Mouse (Mus musculus): ENCODE data around the gene Hoxb7. TPM values are rescaled to one million over a fixed set of nuclear protein-coding genes. Genes with fewer than 3 reads are reported as not detected.

Hoxb7 gene
- polyA plus RNA-seq, 1 experiment: 0.52 TPM

DNA sequence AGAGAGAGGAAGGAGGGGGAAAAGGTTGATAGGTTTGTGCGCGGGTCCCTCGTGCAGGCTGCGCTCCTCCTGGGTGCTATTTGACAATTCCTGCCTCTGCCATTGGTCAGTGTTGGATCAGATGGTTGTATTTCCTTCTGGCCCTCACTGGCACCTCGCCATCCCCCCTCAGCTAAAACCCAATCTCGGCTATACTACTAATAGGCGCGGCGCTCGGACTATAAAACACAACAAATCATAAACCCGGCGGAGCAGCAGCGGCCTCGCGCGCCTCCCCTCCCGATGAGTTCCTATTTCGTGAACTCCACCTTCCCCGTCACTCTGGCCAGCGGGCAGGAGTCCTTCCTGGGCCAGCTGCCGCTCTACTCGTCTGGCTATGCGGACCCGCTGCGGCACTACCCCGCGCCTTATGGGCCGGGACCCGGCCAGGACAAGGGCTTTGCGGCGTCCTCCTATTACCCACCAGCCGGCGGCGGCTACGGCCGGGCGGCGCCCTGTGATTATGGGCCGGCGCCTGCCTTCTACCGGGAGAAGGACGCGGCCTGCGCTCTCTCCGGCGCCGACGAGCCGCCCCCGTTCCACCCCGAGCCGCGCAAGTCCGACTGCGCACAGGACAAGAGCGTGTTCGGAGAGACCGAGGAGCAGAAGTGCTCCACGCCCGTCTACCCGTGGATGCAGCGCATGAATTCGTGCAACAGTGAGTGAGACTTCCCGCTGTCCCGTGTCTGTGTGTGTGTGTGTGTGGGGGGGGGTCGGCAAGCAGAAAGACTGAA is 12.7 kb downstream of the Hoxb7 start:
- DNase-seq: peak; percentile 39
- 2% methylated on average over 66 of the region's 66 CpGs for WGBS

GRCm38 (mm10) chr11:96299781-96300180 is 13.4 kb downstream of the Hoxb7 start:
- Histone ChIP-seq H3K4me3 (replicated peaks; ENCODE audit: extremely low read depth, low read depth, low read length) (peak overlapping the region; percentile 83), H3K4me1 (ENCODE audit: control insufficient read depth, insufficient read depth, low read length) (peaks cover 2% of the 10 kb centered on the region; the same call in 1 of the 2 replicates)
- DNase-seq: no peak
- WGBS: 9% methylated on average over 9 of the region's 9 CpGs
- no peak for TF ChIP-seq CTCF (IDR thresholded peaks at IDR 0.05; ENCODE audit: insufficient read depth, low read length)

More for the DNA sequence above, 12.7 kb downstream of the Hoxb7 start:
- Histone ChIP-seq H3K4me1 (ENCODE audit: control insufficient read depth, insufficient read depth, low read length) (peaks cover 4% of the 10 kb centered on the region; the same call in 1 of the 2 replicates), H3K4me3 (replicated peaks; ENCODE audit: extremely low read depth, low read depth, low read length) (peak overlapping the region; percentile 83)
- TF ChIP-seq POLR2A (IDR thresholded peaks at IDR 0.05; ENCODE audit: borderline replicate concordance, extremely low read depth, low read depth, low read length) (no peak; the same call in 1 of the 2 replicates), CTCF (IDR thresholded peaks at IDR 0.05; ENCODE audit: insufficient read depth, low read length) (no peak)

DNA sequence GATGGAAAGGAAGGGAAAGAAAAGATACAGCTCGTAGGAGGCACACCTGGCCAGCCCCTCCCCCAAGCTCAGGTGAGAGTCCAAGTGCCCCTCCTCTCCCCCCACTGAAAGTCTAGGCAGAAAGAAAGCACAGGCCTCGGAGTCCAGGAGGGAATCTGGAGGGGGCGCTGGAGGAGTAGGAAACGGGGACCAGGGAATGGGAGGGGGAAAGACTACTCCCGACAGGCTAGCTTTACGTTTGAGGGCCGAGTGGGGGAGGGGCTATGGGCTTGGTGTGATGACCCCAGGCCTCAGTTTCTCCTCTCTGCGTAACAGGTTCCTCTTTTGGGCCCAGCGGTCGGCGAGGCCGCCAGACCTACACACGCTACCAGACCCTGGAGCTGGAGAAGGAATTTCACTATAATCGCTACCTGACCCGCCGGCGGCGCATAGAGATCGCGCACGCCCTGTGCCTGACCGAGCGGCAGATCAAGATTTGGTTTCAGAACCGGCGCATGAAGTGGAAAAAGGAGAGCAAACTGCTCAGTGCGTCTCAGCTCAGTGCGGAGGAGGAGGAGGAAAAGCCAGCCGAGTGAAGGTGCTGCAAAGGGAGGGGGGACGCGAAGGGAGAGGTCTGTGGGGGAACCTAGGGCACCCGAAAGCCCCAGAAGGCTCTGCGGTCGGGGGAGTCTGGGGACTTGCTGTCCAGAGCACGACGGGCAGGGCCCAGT is 14.1 kb downstream of the Hoxb7 start:
- DNase-seq: no peak
- Histone ChIP-seq H3K4me3 (replicated peaks; ENCODE audit: extremely low read depth, low read depth, low read length) (no peak overlapping the region), H3K4me1 (ENCODE audit: control insufficient read depth, insufficient read depth, low read length) (no peaks in the 10 kb centered on the region)
- whole genome bisulfite sequencing: 21% methylated on average over 35 of the region's 35 CpGs
- TF ChIP-seq CTCF (IDR thresholded peaks at IDR 0.05; ENCODE audit: insufficient read depth, low read length) (no peak), POLR2A (IDR thresholded peaks at IDR 0.05; ENCODE audit: borderline replicate concordance, extremely low read depth, low read depth, low read length) (no peak)

- Histone ChIP-seq H3K4me1 (ENCODE audit: control insufficient read depth, insufficient read depth, low read length) (peaks cover 3% of the 10 kb centered on the region; the same call in 1 of the 2 replicates), H3K4me3 (replicated peaks; ENCODE audit: extremely low read depth, low read depth, low read length) (no peak overlapping the region)
- no peak for DNase-seq
- TF ChIP-seq POLR2A (IDR thresholded peaks at IDR 0.05; ENCODE audit: borderline replicate concordance, extremely low read depth, low read depth, low read length): no peak
- TF ChIP-seq CTCF (IDR thresholded peaks at IDR 0.05; ENCODE audit: insufficient read depth, low read length): no peak
- WGBS: 54% methylated on average over 10 of the region's 10 CpGs
Observed at GRCm38 (mm10) chr11:96301064-96301431, 14.6 kb downstream of the Hoxb7 start.

- Histone ChIP-seq H3K4me1 (ENCODE audit: control insufficient read depth, insufficient read depth, low read length) (peaks cover 3% of the 10 kb centered on the region; the same call in 1 of the 2 replicates), H3K4me3 (replicated peaks; ENCODE audit: extremely low read depth, low read depth, low read length) (no peak overlapping the region)
- WGBS: 35% methylated on average over 15 of the region's 15 CpGs
- no peak for TF ChIP-seq POLR2A (IDR thresholded peaks at IDR 0.05; ENCODE audit: borderline replicate concordance, extremely low read depth, low read depth, low read length)
- no peak for TF ChIP-seq CTCF (IDR thresholded peaks at IDR 0.05; ENCODE audit: insufficient read depth, low read length)
- DNase-seq: no peak
Observed at GRCm38 (mm10) chr11:96301837-96302236, 15.4 kb downstream of the Hoxb7 start.

DNA sequence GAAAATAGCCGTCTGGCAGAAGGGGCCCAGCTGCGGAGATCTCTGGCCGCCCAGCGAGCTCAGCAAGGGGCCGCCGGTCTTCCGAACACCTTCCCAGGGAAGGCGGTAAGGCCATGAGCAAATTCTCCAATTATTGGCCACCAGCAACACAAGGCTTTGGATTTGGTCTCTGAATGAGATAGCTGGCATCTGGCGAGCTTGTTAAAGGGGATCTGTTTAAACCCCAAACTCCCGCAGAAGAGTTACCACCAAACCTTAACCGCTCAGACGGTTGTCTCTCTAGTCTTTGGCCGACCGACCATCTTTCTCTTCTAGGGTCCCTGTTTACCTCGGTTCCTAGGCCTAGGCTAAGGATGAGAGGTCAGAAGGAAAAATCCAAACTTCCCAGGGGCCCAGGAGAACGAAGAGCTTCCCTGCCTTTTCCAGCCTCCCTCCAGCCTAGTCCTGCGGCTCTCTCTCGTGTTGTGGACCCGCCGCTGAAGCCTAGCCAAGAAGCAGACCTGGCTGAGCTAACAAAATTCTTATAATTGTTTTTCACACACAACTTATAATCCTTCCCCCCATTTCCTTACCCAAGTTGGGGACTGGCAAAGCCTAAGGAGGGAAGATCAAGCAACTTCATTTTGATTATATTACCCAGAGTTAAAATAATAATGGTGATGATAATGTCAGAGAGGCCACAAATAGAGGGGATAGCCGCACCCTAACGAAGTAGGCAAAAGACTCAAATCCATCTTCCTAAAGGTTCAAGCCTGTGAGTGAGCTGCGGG is 16.1 kb downstream of the Hoxb7 start:
- Histone ChIP-seq H3K4me1 (ENCODE audit: control insufficient read depth, insufficient read depth, low read length) (peaks cover 3% of the 10 kb centered on the region; the same call in 1 of the 2 replicates), H3K4me3 (replicated peaks; ENCODE audit: extremely low read depth, low read depth, low read length) (no peak overlapping the region)
- DNase-seq: no peak
- 43% methylated on average over 23 of the region's 23 CpGs for WGBS
- TF ChIP-seq CTCF (IDR thresholded peaks at IDR 0.05; ENCODE audit: insufficient read depth, low read length): no peak
- no peak for TF ChIP-seq POLR2A (IDR thresholded peaks at IDR 0.05; ENCODE audit: borderline replicate concordance, extremely low read depth, low read depth, low read length)

DNA sequence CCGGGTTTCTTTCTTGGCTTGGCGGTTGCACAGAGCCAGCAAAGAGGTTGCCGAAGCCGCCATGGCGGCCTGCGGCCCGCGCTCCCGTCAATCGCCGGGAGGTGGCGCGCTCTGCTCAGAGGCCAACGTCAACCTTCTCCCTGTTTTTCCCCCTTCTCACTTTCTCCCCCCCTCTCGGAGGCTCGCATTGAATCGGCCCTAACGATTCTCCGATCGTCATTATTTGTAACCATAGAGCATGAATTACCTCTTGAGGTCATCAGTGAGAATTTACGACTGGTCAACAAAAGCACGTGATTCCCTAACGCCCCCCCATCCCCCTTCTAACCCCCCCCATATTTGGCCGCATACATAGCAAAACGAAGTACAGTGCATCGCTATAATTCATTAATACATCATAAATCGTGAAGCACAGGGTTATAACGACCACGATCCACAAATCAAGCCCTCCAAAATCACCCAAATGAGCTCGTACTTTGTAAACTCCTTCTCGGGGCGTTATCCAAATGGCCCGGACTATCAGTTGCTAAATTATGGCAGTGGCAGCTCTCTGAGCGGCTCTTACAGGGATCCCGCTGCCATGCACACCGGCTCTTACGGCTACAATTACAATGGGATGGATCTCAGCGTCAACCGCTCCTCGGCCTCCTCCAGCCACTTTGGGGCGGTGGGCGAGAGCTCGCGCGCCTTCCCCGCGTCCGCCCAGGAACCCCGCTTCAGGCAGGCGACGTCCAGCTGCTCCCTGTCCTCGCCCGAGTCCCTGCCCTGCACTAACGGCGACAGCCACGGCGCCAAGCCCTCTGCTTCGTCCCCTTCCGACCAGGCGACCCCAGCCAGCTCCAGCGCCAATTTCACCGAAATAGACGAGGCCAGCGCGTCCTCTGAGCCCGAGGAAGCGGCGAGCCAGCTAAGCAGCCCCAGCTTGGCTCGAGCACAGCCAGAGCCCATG is 17.0 kb downstream of the Hoxb7 start, which contains the start of gene Hoxb5:
Hoxb5 (plus strand) TSS at position 186 of the 949 bp plus-strand sequence.
- DNase-seq: peak; percentile 71
- peak within 1 kb of the TSS; percentile 86 for H3K4me3 ChIP-seq (replicated peaks; ENCODE audit: extremely low read depth, low read depth, low read length)
- 1% methylated on average over 69 of the region's 69 CpGs for WGBS
- H3K4me1 ChIP-seq (ENCODE audit: control insufficient read depth, insufficient read depth, low read length): peaks cover 4% of the 10 kb centered on the region; the same call in 1 of the 2 replicates
- TF ChIP-seq POLR2A (IDR thresholded peaks at IDR 0.05; ENCODE audit: borderline replicate concordance, extremely low read depth, low read depth, low read length) (0 out of 2 replicates have a peak, but pooled peaks have one; percentile 26), CTCF (IDR thresholded peaks at IDR 0.05; ENCODE audit: insufficient read depth, low read length) (peak; percentile 67)

DNA sequence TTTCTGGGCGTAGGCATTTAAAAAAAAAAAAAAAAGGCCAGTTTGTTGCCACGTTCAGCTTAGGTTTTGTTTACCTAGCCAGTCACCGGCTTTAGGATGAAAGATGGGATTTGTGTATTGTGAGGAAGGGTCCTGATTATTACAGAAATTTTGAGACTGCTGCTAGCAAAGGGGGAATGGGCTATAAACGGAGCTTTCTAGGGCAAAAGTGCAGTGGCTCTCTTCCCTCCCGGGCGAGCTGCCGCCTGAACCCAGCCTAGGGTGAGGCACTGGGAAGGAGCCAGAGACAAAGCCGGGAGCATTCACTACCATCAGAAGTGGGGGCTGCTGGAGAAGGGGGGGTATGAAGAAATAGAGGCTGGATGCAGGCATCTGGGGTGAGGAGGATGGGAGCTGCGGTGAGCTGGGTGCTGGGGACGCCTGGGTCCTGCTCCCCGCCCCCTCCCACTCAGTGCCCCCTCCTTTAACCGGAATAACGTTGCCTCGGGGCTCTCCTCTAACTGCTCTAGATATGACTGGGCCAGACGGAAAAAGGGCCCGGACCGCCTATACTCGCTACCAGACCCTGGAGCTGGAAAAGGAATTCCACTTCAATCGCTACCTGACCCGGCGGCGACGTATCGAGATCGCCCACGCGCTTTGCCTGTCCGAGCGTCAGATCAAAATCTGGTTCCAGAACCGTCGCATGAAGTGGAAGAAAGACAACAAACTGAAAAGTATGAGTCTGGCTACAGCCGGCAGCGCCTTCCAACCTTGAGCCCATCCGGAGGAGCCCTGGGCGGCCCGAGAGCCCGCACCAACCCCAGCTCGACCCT is 18.2 kb downstream of the Hoxb7 start:
- peaks cover 10% of the 10 kb centered on the region for H3K4me1 ChIP-seq (ENCODE audit: control insufficient read depth, insufficient read depth, low read length)
- DNase-seq: no peak
- WGBS: 12% methylated on average over 38 of the region's 38 CpGs
- H3K4me3 ChIP-seq (replicated peaks; ENCODE audit: extremely low read depth, low read depth, low read length): peak overlapping the region; percentile 75
- peak; percentile 41; the same call in 1 of the 2 replicates for TF ChIP-seq POLR2A (IDR thresholded peaks at IDR 0.05; ENCODE audit: borderline replicate concordance, extremely low read depth, low read depth, low read length)
- no peak for TF ChIP-seq CTCF (IDR thresholded peaks at IDR 0.05; ENCODE audit: insufficient read depth, low read length)

Measured in lung, adult 2 months (tissue).